Mouse (Mus musculus): ENCODE results near the gene Snrnp35.
A peak's percentile ranks its signal among the peaks of the same experiment; 100 is the strongest.

The Snrnp35 gene

GRCm38 (mm10) chr5:124501541-124501940, 18.6 kb downstream of the Snrnp35 start:
- DNase-seq (ENCODE audit: low spot score): no peak

GRCm38 (mm10) chr5:124503742-124504141, 20.8 kb downstream of the Snrnp35 start:
- DNase-seq (ENCODE audit: low spot score): peak; percentile 77

GRCm38 (mm10) chr5:124505235-124505634, 22.3 kb downstream of the Snrnp35 start:
- DNase-seq (ENCODE audit: low spot score): no peak

GRCm38 (mm10) chr5:124506731-124507359, 23.9 kb downstream of the Snrnp35 start:
- DNase-seq (ENCODE audit: low spot score): no peak

GRCm38 (mm10) chr5:124509200-124509599, 26.3 kb downstream of the Snrnp35 start:
- DNase-seq (ENCODE audit: low spot score): no peak

- DNase-seq (ENCODE audit: low spot score): no peak
These were observed 26.9 kb downstream of the Snrnp35 start for GRCm38 (mm10) chr5:124509742-124510237.

- DNase-seq (ENCODE audit: low spot score): no peak
These were observed 27.7 kb downstream of the Snrnp35 start for GRCm38 (mm10) chr5:124510536-124511050.

- DNase-seq (ENCODE audit: low spot score): no peak
These were observed 32.9 kb downstream of the Snrnp35 start for GRCm38 (mm10) chr5:124515789-124516188.

- peak; percentile 63 for DNase-seq (ENCODE audit: low spot score)
These were observed 35.7 kb downstream of the Snrnp35 start for GRCm38 (mm10) chr5:124518648-124519047.

- DNase-seq (ENCODE audit: low spot score): no peak
These were observed 38.7 kb downstream of the Snrnp35 start for GRCm38 (mm10) chr5:124521588-124521987.

- no peak for DNase-seq (ENCODE audit: low spot score)
These were observed 40.1 kb downstream of the Snrnp35 start for GRCm38 (mm10) chr5:124523032-124523431.

- DNase-seq (ENCODE audit: low spot score): no peak
These were observed 42.0 kb downstream of the Snrnp35 start for GRCm38 (mm10) chr5:124524943-124525342.

- no peak for DNase-seq (ENCODE audit: low spot score)
These were observed 45.4 kb downstream of the Snrnp35 start for GRCm38 (mm10) chr5:124528351-124528750.

GRCm38 (mm10) chr5:124528791-124529190, 45.9 kb downstream of the Snrnp35 start:
- DNase-seq (ENCODE audit: low spot score): no peak

GRCm38 (mm10) chr5:124529191-124529651, 46.3 kb downstream of the Snrnp35 start:
- DNase-seq (ENCODE audit: low spot score): no peak

- DNase-seq (ENCODE audit: low spot score): no peak
These were observed 46.8 kb downstream of the Snrnp35 start for GRCm38 (mm10) chr5:124529697-124530096.

GRCm38 (mm10) chr5:124530655-124531582, 48.0 kb downstream of the Snrnp35 start, which contains the start of gene Rilpl1:
Rilpl1 (minus strand) TSS chr5:124531391.
- peak; percentile 62 for DNase-seq (ENCODE audit: low spot score)

GRCm38 (mm10) chr5:124531583-124531930, 48.6 kb downstream of the Snrnp35 start:
- no peak for DNase-seq (ENCODE audit: low spot score)

GRCm38 (mm10) chr5:124532451-124532850, 49.5 kb downstream of the Snrnp35 start:
- DNase-seq (ENCODE audit: low spot score): no peak

GRCm38 (mm10) chr5:124535016-124535415, 52.1 kb downstream of the Snrnp35 start:
- DNase-seq (ENCODE audit: low spot score): no peak

GRCm38 (mm10) chr5:124536776-124537175, 53.8 kb downstream of the Snrnp35 start:
- DNase-seq (ENCODE audit: low spot score): no peak

All from left cerebral cortex, adult 11 months (tissue).